Mouse (Mus musculus): Measurements from ENCODE around the gene Ccdc70. TPM values are rescaled to one million over a fixed set of nuclear protein-coding genes. Genes with fewer than 3 reads are reported as not detected.
A peak's percentile ranks its signal among the peaks of the same experiment; 100 is the strongest.
"Not testable (repeated sequence)": the region's sequence is repeated elsewhere in the genome, so short reads cannot be mapped to it uniquely, and the experiment has no call there.

The Ccdc70 gene
- not detected in 2 replicates for total RNA-seq (2017)

DNA sequence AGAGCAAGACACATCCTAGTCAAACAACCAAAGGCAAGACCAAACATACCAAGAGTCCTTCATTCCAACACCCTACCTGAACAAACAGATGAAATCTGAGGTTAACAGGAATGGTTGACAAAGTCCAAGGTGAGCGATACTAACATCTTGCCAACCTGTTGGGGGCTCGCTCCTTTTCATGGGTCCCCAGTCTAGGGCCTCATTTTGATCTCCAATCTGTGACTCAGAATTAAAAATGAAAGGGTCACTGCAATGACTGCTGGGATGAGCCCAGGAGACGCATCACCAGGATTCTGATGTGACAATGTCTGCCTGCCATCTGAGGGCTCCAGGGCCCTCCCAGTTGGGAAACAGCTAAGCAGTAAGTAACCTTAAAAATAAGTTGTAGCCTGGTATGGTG, at the start of gene Ccdc70:
Ccdc70 (plus strand) TSS at position 301 of the 400 bp plus-strand sequence.
- ATAC-seq (replicated peaks; ENCODE audit: low read depth, poor library complexity, severe bottlenecking), result no peak

DNA sequence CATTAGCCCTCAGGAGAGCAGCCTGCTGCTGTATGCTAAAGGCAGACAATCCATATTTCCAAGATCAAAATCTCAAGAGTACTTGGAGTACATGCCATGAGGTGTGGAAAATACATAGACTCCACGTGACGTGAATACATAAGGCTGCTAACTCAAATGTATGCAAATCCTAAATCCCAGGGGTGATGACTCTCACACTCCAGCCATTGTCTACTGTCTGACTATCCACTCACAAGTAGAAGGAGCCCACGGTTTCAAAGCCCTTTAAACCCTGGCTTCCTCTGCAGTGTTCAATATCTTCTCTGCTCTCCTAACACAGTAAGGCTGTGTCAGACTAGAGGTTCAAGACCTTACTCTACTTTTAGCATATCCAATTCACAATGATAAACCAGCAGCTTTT, 38.8 kb upstream of the Ccdc70 start:
- ATAC-seq (replicated peaks; ENCODE audit: low read depth, poor library complexity, severe bottlenecking), result not testable (repeated sequence)

DNA sequence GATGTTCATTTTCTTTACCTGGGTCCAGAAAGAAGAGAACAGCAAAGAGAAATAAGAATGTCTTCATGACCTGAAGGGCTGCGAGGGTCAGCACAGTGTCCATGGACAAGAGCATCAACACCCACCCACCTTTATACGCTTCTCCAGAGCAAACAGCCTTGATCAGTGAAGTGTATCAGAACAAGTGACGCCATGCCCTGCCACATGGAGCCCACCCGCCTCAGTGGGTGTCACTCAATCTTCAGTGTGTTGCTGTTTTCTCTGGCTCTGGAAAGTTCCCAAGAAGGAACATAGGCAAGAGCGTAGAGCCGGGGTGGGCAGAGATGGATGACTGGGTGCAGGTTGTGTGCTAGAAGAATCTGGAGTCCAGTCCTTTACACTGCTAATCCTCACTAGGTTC, 37.0 kb upstream of the Ccdc70 start, which contains the start of gene Defb15:
Defb15 (minus strand) TSS at position 101 of the 400 bp plus-strand sequence.
- no peak for ATAC-seq (replicated peaks; ENCODE audit: low read depth, poor library complexity, severe bottlenecking)

DNA sequence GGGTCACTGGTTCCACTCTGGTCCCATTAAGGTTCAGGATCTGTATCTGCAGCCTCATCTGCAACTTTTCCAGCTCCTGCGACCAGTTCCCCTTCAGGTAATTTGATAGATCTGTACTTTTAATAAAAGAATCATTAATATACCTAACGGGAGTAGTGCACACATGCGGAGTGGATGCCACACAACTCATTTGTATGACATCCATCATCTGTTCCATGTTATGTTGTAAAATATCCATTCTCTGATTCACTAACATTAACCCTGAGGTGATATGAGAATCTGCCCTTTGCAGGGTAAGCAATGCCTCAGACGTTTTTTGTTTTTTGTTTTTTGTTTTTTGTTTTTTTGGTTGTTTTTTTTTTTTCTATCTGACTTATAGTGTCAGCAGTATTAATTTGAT, 31.5 kb upstream of the Ccdc70 start, which contains the start of gene Defb35:
Defb35 (plus strand) TSS at position 301 of the 400 bp plus-strand sequence.
- not testable (repeated sequence) for ATAC-seq (replicated peaks; ENCODE audit: low read depth, poor library complexity, severe bottlenecking)

DNA sequence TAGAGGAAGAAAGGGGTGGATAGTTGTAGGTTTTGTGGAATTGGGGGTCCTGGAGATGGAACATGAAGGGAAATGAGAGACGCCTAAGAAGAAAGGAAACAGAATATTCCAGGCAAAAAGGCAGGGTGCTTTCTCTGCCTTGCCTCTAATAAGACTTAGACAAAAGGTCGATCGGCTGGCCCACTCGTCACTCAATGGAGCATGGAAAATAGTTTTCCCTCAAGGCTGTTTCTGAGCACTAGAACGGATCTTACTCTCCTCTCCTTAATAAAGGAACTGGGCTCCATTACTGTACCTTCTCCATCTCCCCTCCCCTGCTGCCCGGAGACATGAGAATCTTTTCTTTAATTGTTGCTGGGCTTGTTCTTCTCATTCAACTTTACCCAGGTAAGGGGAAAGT, 23.1 kb upstream of the Ccdc70 start, which contains the start of gene Defb13:
Defb13 (plus strand) TSS at position 301 of the 400 bp plus-strand sequence.
- ATAC-seq (replicated peaks; ENCODE audit: low read depth, poor library complexity, severe bottlenecking), result no peak

DNA sequence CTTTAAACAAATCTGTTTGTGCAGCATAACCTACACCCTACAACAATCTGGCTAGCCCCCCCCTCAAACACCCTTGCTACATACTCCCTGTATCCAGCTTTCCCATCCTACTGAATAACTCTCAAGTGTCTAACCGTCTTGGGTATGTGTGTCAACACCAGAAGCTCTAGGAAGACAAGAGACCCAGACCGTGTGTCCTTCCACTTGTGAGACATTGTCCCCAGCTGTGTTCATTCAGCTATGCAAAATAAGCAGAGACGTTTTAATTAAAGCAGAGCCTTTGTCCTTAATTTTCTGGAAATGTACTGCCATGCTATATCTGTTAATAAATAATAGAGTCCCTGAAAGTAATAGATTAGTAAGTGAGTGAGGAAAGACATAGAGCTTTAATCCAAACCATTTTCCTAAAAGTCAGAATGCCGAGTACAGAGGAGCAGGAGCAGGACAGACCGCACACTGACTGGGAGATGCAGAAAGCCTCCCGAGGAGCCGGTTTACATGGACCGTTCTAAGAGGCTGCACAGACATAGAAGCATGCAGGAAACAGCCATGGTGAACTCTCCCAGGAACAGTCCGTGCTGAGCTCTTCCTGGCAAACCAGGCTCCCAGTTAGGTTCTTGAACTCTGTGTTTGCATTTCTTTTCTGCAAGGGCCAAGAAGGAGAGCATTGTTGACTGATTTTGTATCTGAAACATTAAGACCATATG, 22.1 kb upstream of the Ccdc70 start:
- ATAC-seq (replicated peaks; ENCODE audit: low read depth, poor library complexity, severe bottlenecking), result no peak

DNA sequence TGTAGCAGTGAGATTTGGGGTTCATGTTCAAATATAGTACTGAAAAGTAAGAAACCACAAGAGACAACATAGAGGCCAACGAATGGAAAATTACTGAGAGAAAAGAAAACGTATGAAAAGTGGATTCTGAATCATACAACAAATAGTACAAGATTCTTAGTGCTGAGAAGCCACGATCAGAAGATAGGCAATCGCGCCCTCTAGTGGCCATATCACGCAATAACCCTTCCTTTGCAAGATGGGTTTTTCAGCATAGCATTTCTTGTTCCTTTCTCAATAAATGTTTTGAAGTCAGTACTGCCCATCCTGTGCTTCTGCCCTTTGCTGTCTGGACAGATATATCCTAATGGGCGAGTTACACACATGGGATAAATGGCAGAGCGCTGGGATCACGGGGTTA, 14.3 kb upstream of the Ccdc70 start:
- 0 out of 2 replicates have a peak, but pooled peaks have one; percentile 32 for ATAC-seq (replicated peaks; ENCODE audit: low read depth, poor library complexity, severe bottlenecking)

DNA sequence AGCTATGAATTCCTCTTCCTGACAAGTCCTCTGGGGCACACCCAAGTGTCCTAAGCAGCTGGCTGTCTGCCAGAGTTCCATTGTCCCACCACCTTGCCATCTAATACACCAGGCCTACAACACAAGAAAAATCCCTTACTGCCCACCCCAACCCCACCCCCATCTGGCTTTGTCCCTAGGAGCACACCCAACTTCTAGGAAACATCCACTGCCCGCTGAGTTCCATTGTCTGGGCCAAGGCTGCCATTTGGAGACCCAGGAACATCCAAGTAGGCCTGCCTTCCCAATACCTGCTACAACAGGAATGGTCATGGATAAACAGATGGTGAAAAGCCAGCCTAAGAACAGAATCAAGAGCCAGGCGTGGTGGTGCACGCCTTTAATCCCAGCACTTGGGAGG, 13.2 kb upstream of the Ccdc70 start:
- no peak for ATAC-seq (replicated peaks; ENCODE audit: low read depth, poor library complexity, severe bottlenecking)

DNA sequence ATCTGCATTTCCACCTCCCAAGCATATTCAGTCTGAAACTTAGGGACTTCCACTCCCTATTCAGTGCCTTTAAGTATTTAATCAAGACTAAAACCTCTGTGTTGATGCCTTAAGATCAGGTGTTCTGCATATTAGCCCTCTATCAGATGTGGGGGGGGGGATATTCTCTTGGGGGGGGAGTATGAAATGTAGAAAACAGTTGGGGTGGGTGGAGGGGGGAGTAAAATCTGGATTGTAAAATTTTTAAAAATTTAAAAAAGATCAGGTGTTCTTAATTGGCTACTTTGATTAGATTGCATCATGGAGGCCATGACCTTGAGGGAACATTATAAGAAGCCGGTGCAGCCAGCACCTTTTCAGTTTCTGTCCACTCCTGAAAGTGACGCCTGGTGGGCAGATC, 11.2 kb upstream of the Ccdc70 start, which contains the start of gene Fam90a1a:
Fam90a1a (plus strand) TSS at position 301 of the 400 bp plus-strand sequence.
- ATAC-seq (replicated peaks; ENCODE audit: low read depth, poor library complexity, severe bottlenecking), result no peak

DNA sequence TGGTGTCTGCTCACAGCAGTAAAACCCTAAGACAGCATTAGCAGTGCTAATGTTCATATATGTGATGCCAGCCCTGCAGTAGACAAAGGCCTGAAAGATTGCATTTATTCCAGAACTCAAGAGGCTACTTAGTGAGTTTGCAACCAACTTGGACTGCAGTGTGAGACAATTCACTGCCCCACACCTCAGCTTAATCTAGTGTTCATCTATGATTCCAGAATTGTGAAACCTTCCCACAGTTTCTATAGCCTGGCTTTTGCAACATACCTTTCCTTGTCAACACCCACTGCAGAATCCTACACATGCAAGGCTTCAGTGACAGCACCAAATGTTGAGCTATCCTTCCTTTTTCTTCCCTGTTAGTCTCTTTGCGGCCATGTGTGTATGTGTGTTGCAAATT, 2.9 kb upstream of the Ccdc70 start:
- no peak for ATAC-seq (replicated peaks; ENCODE audit: low read depth, poor library complexity, severe bottlenecking)

DNA sequence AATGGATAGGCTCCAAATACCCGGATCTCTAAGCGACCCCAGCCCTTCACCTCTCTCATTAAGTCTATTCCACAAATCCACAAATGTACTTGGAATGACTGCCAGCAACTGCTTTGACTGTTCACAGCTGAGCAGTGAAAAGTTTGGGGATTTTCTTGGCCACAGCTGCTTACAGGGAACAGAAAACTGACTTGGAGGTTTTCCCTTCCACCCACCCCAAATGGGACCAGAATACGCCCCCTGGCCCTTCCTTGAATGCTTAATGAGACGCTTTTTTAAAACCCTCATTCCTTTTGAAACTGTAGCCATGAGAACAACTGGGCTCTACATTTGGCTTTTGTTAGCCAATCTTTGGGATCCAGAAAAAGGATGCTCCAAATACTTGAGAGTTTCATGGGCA, 8.6 kb downstream of the Ccdc70 start:
- ATAC-seq (replicated peaks; ENCODE audit: low read depth, poor library complexity, severe bottlenecking), result no peak

DNA sequence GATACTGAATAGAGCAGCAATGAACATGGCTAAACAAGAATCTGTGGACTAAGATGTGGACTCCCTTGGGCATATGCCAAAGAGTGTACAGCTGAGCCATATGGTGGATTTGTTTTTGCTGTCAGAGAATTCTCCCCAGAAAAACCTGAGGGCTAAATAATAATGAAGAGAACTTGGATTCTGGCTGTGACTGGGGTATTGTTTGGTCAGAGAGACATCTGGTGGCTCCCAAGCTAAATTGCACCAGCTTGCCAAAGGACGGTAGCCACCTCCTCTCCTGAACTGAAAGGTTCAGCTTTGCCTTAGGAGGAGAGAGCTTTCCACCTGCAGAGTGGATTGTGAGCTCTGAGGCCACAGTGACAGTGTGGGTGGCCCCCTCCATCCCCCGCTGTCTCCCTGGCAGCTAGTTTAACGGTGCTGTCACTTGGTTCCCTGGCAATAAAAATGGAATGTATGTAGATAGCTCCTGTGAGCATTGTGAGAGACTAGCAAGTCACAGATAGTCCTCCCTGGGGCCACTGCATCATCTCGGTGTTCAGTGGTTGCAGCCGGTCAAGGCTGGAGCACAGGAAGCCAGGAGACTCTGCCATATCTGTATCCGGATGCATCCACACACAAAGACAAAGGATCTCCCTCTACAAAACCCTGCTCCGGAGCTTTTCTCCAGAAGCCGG, 12.2 kb downstream of the Ccdc70 start:
- ATAC-seq (replicated peaks; ENCODE audit: low read depth, poor library complexity, severe bottlenecking), result no peak

DNA sequence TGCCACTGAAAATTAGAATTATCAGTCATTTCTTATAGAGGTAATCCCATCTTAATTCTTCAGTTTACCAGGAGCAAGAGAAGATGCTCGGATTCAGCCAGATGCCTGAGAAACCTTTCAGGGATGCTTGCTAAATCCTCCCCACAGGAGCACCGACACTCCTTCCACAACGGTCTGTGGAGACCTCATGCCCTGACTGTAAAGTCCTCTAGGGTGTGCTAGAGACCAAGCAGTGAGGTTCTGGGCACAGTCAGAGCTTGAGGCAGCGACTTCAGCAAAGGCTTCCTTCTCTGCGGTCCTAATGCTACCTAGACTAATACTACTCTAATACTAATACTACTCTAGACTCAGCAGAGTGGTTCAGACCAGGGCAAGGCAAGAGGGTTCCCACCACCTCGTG, 22.6 kb downstream of the Ccdc70 start:
- peak; percentile 91 for ATAC-seq (replicated peaks; ENCODE audit: low read depth, poor library complexity, severe bottlenecking)

DNA sequence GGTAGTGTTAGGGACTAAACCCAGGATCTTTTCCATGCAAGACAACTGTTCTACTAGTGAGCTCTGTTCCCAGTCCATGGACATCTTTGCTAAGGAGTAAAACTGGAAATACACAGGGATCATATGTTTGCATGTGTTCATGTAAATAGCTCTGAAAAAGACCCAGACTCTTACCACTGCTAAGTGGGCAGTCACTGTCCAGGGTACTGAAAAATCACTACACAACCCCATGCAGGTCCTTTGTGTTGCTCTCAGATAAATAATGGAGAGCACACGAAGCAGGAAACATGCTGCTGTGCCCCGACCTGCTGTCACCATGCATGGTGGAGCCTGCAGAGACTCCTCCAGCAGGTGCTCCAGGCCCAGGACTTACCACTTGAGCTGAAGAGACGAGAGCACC, 25.6 kb downstream of the Ccdc70 start:
- no peak for ATAC-seq (replicated peaks; ENCODE audit: low read depth, poor library complexity, severe bottlenecking)

DNA sequence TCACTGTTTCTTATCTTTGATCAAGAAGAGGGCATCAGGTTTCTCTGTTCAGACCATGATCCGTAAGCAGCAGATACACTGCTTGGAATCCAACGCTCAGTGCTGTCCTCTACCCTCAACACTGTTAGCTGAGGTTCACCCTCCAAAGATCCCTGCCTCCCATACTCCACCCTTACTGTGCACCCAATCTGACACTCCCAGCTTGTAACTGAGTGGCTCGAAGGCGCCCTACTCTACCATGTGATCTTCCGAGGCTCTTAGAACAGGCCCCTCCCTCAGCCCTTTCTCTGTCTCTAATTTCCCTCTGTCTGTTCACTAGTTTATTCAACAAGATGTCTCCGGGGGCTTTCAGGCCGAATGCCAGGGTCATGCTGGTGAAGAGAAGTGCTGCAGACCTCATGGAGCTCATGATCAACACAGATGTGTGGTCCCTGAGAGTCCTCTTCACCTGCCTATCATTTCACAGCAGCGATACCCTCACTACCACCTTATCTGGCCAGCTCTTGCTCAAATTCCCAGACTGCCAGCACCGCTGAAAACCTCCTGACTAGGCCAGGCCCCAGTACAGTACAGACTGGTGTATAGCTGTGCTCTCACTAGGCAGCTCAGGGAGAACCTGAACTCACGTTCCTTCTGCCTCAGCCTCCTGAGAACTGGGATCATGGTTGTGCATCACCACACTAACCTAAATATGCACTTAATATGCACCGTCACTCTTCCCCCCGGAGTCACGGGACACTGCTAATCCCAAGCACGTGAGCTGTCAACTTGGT, 35.4 kb downstream of the Ccdc70 start:
- no peak for ATAC-seq (replicated peaks; ENCODE audit: low read depth, poor library complexity, severe bottlenecking)

DNA sequence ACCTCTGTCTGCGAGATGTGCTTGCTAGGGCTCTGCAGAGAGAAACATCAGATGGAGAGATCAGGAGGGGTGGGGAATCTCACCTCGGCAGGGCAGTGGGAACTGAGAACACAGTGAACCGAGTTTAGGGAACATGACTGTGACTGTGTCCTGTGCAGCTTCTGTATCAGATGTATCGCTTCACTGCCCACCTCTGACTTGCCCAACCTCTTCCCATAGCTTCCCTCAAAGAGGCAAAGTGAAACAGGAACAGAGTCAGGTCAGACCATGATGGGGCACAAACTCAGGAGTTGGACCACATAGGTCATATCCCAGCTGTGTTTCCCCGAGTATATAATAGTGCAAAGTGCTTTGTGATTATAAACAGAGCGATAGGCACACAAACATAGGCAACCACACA, 36.8 kb downstream of the Ccdc70 start:
- 0 out of 2 replicates have a peak, but pooled peaks have one; percentile 8 for ATAC-seq (replicated peaks; ENCODE audit: low read depth, poor library complexity, severe bottlenecking)

DNA sequence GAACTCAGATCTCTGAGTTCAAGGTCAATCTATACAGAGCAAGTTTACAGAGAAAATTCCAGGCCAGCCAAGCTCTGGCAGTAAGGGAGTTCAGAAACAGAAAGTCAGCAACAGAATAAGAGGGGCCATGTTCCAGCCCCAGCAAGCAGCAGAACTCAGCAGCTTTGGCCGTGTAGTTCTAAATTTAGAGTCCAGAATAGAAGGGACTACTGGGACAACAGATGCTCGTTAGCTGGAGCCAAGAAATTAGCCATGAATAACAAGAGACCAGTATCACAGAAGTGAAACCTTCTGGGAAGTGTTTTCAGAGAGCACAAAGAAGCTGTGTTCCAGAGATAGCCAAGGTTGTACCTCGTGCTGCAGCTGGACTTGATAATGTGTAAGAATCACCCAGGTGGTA, 39.8 kb downstream of the Ccdc70 start:
- ATAC-seq (replicated peaks; ENCODE audit: low read depth, poor library complexity, severe bottlenecking), result no peak

DNA sequence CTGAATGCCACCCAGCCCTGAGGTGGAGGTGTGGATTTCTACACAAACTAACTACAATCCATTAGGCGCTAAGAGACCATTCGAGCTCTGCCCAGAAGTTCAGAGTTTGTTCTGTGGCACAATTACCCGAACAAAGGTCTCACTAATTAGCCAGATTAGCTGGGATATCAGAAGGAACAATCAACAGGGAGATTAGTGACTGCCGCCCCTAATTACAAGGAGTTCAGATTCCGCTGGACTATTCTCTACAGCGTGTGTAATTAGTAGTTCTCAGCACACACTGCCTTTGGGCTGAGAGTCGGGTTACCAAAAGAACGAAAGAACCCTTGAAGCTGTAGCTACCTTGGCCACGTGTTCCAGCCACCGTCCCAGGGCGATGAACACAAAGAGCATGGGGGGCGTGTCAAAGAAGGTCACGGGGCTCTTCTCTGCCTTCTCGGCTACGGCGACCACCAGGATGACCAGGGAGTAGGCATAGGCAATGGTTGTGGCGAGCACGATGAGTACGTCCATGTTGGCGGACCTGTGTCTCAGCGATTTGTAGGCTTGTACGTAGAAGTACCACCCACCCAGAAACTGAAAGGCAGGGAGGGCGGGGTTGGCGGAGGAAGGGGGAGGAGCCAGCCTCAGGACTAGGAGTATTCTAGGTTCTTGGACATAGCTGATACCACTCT, 43.6 kb downstream of the Ccdc70 start:
- ATAC-seq (replicated peaks; ENCODE audit: low read depth, poor library complexity, severe bottlenecking), result peak; percentile 66

DNA sequence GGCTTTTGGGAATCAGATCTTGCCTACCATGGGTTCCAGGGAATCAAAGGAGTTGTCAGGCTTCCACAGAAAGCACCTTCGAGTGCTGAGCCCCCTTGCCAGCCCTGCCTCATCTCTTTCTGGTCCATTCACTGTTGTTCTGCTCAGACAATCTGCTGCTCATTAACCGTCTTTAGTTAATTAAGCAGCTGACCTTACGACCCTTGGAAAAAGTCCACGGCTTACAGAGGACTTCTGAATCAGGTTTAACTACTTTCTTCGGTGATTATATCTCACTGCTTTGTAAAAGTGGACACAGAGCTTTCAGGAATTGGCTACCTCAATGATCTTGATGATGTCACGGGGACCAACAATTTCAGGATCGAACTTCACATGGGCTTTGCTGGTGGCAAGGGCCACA, 48.2 kb downstream of the Ccdc70 start:
- no peak for ATAC-seq (replicated peaks; ENCODE audit: low read depth, poor library complexity, severe bottlenecking)

DNA sequence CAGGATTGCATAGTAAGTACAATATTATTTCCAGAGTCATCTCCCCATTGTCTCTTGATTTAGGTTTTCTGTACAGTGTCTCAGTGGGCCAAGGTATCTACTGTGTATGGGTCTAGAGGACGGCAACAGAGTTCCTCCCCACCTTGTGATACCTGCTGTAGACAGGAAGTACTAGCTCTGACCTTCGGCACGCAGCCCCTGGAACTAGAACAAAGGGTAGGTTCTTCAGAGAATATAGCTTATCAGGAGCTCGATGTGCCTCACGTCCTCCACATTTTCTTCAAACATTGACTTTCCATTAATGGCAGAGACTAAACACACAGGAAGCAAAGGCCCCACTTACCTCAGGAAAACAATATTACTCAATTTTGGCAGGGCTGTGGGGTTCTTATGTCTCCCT, 49.9 kb downstream of the Ccdc70 start:
- ATAC-seq (replicated peaks; ENCODE audit: low read depth, poor library complexity, severe bottlenecking), result no peak
